ENCODE assay signal across 24 mouse cellular contexts in genomic region chr2:34991966-34992365, GRCm38 (mm10). TPM values are rescaled to one million over a fixed set of nuclear protein-coding genes. Genes with fewer than 3 reads are reported as not detected.
DNase-seq lines count a peak whose midpoint lies in the region; ATAC-seq lines count a peak whose summit lies in the region.
"Had no signal": no experiment of that assay in that cellular context is flagged by ENCODE, and none has a peak within 500 bp of the region (broad histone marks: within the 10 kb centered on the region; RNA-seq: fewer than 3 reads in every experiment).

No protein-coding gene starts in this region.

- H3K9me3 ChIP-seq in midbrain, embryonic 10.5 days (replicated peaks), result no peaks in the 10 kb centered on the region
- H3K9me3 ChIP-seq in midbrain, embryonic 16.5 days (replicated peaks; ENCODE audit: control insufficient read depth, low read length, poor library complexity, severe bottlenecking), result no peaks in the 10 kb centered on the region
- no peaks in the 10 kb centered on the region for H3K9me3 ChIP-seq in midbrain, embryonic 13.5 days
- no peaks in the 10 kb centered on the region for H3K9me3 ChIP-seq in midbrain, embryonic 15.5 days
- H3K9me3 ChIP-seq in heart, embryonic 10.5 days, result no peaks in the 10 kb centered on the region
- H3K9me3 ChIP-seq: embryonic facial prominence, embryonic 12.5 days; embryonic facial prominence, embryonic 15.5 days; forebrain, embryonic 15.5 days; heart, embryonic 13.5 days; hindbrain, embryonic 12.5 days; hindbrain, embryonic 15.5 days; intestine, embryonic 15.5 days had no signal

- no peaks in the 10 kb centered on the region for H3K36me3 ChIP-seq in midbrain, embryonic 10.5 days
- H3K36me3 ChIP-seq in midbrain, embryonic 16.5 days (ENCODE audit: control insufficient read depth, insufficient read depth, low read length), result no peaks in the 10 kb centered on the region
- no peaks in the 10 kb centered on the region for H3K36me3 ChIP-seq in midbrain, embryonic 13.5 days
- no peaks in the 10 kb centered on the region for H3K36me3 ChIP-seq in midbrain, embryonic 15.5 days (replicated peaks)
- H3K36me3 ChIP-seq in heart, embryonic 10.5 days, result no peaks in the 10 kb centered on the region
- H3K36me3 ChIP-seq: embryonic facial prominence, embryonic 12.5 days; embryonic facial prominence, embryonic 15.5 days; forebrain, embryonic 15.5 days; heart, embryonic 13.5 days; hindbrain, embryonic 12.5 days; hindbrain, embryonic 15.5 days; intestine, embryonic 15.5 days had no signal

- no peak overlapping the region for H3K9ac ChIP-seq in midbrain, embryonic 16.5 days (ENCODE audit: low read depth, low read length)
- H3K9ac ChIP-seq in midbrain, embryonic 13.5 days (replicated peaks), result no peak overlapping the region
- no peak overlapping the region for H3K9ac ChIP-seq in midbrain, embryonic 15.5 days
- H3K9ac ChIP-seq: embryonic facial prominence, embryonic 12.5 days; embryonic facial prominence, embryonic 15.5 days; forebrain, embryonic 15.5 days; heart, embryonic 13.5 days; hindbrain, embryonic 12.5 days; hindbrain, embryonic 15.5 days; intestine, embryonic 15.5 days had no signal

- H3K27ac ChIP-seq in midbrain, embryonic 10.5 days (replicated peaks), result peak overlapping the region; percentile 87; the same call in 1 of the 2 replicates
- no peak overlapping the region for H3K27ac ChIP-seq in midbrain, embryonic 16.5 days (ENCODE audit: low read length)
- peak overlapping the region; percentile 65; the same call in 1 of the 2 replicates for H3K27ac ChIP-seq in midbrain, embryonic 13.5 days
- H3K27ac ChIP-seq in midbrain, embryonic 15.5 days, result 0 out of 2 replicates have a peak overlapping the region, but pooled peaks have one; percentile 15
- H3K27ac ChIP-seq in heart, embryonic 10.5 days, result no peak overlapping the region
- H3K27ac ChIP-seq: embryonic facial prominence, embryonic 12.5 days; embryonic facial prominence, embryonic 15.5 days; heart, embryonic 13.5 days; intestine, embryonic 15.5 days had no signal

- WGBS in midbrain, embryonic 10.5 days, result 76% methylated on average over 3 of the region's 3 CpGs
- WGBS in midbrain, embryonic 16.5 days, result 71% methylated on average over 3 of the region's 3 CpGs
- WGBS in midbrain, embryonic 13.5 days, result 73% methylated on average over 3 of the region's 3 CpGs
- WGBS in midbrain, embryonic 15.5 days, result 78% methylated on average over 3 of the region's 3 CpGs
- WGBS in heart, embryonic 10.5 days, result 73% methylated on average over 3 of the region's 3 CpGs

- H3K27me3 ChIP-seq in midbrain, embryonic 10.5 days (ENCODE audit: low read depth, poor library complexity, severe bottlenecking), result no peaks in the 10 kb centered on the region
- no peaks in the 10 kb centered on the region for H3K27me3 ChIP-seq in midbrain, embryonic 16.5 days (ENCODE audit: control insufficient read depth, insufficient read depth, low read depth, low read length)
- H3K27me3 ChIP-seq in midbrain, embryonic 13.5 days, result no peaks in the 10 kb centered on the region
- H3K27me3 ChIP-seq in midbrain, embryonic 15.5 days (replicated peaks), result no peaks in the 10 kb centered on the region
- peaks cover 16% of the 10 kb centered on the region; the same call in 1 of the 2 replicates for H3K27me3 ChIP-seq in heart, embryonic 10.5 days (ENCODE audit: insufficient read depth, poor library complexity, severe bottlenecking)
- H3K27me3 ChIP-seq: embryonic facial prominence, embryonic 12.5 days; embryonic facial prominence, embryonic 15.5 days; forebrain, embryonic 15.5 days; hindbrain, embryonic 12.5 days; hindbrain, embryonic 15.5 days; intestine, embryonic 15.5 days had no signal

- no peak overlapping the region for H3K4me2 ChIP-seq in midbrain, embryonic 16.5 days (ENCODE audit: low read length)
- H3K4me2 ChIP-seq in midbrain, embryonic 13.5 days (replicated peaks), result no peak overlapping the region
- no peak overlapping the region for H3K4me2 ChIP-seq in midbrain, embryonic 15.5 days
- H3K4me2 ChIP-seq: embryonic facial prominence, embryonic 12.5 days; embryonic facial prominence, embryonic 15.5 days; forebrain, embryonic 15.5 days; heart, embryonic 13.5 days; hindbrain, embryonic 15.5 days; intestine, embryonic 15.5 days had no signal

- ATAC-seq in midbrain, embryonic 16.5 days, result no peak
- ATAC-seq in midbrain, embryonic 13.5 days, result no peak
- no peak for ATAC-seq in midbrain, embryonic 15.5 days (replicated peaks)
- ATAC-seq: CD4-positive, CD25-positive, alpha-beta regulatory T cell, adult 4 months; intestine, embryonic 15.5 days had no signal

- H3K4me3 ChIP-seq in midbrain, embryonic 10.5 days, result no peak overlapping the region
- H3K4me3 ChIP-seq in midbrain, embryonic 16.5 days (ENCODE audit: low read depth, low read length), result no peak overlapping the region
- H3K4me3 ChIP-seq in midbrain, embryonic 13.5 days (replicated peaks), result no peak overlapping the region
- H3K4me3 ChIP-seq in midbrain, embryonic 15.5 days, result no peak overlapping the region
- H3K4me3 ChIP-seq in heart, embryonic 10.5 days, result no peak overlapping the region
- H3K4me3 ChIP-seq: embryonic facial prominence, embryonic 12.5 days; embryonic facial prominence, embryonic 15.5 days; forebrain, embryonic 15.5 days; heart, embryonic 13.5 days; hindbrain, embryonic 12.5 days; hindbrain, embryonic 15.5 days; intestine, embryonic 15.5 days had no signal

- peaks cover 46% of the 10 kb centered on the region for H3K4me1 ChIP-seq in midbrain, embryonic 10.5 days
- peaks cover 16% of the 10 kb centered on the region for H3K4me1 ChIP-seq in midbrain, embryonic 16.5 days (ENCODE audit: control insufficient read depth, insufficient read depth, low read length)
- H3K4me1 ChIP-seq in midbrain, embryonic 13.5 days (replicated peaks), result peaks cover 32% of the 10 kb centered on the region
- H3K4me1 ChIP-seq in midbrain, embryonic 15.5 days, result peaks cover 27% of the 10 kb centered on the region
- no peaks in the 10 kb centered on the region for H3K4me1 ChIP-seq in heart, embryonic 10.5 days
- H3K4me1 ChIP-seq: heart, embryonic 13.5 days; intestine, embryonic 15.5 days had no signal

- DNase-seq in adrenal gland, postnatal 14 days, result peak; percentile 24
- DNase-seq in adrenal gland, postnatal 4 days (ENCODE audit: low spot score in 2 of 2), result no peak
- no peak for DNase-seq in midbrain, embryonic 10.5 days (ENCODE audit: low spot score)
- no peak for DNase-seq in heart, embryonic 10.5 days (ENCODE audit: low spot score)
- DNase-seq: cerebellum, adult 11 months; cerebellum, adult 2 months; cerebellum, adult 9-11 months; cerebellum, postnatal 25 days; gastrocnemius, postnatal 25 days; heart, adult 18-20 months; heart, postnatal 14 days; heart, postnatal 4 days; kidney, adult 11 months had no signal

RNA-seq across cellular contexts. Expression of gene Traf1, which starts 30.4 kb away (rescaled TPM):
- total RNA-seq in adrenal gland, postnatal 14 days (2021), result 4.2 and 7.1 TPM in 2 replicates
- total RNA-seq in adrenal gland, postnatal 4 days (2021), result 1 to 10 TPM; 2.1 to 3.4 TPM
- polyA plus RNA-seq in midbrain, embryonic 10.5 days (2016; fragmentation: Nextera tagmentation; extraction: Ambion mirVana), result 0.12 and 0.27 TPM in 2 replicates
- polyA plus RNA-seq in midbrain, embryonic 16.5 days (2015; fragmentation: Nextera tagmentation; extraction: Ambion mirVana), result 2.8 and 4.9 TPM in 2 replicates
- 0.59 and 0.79 TPM in 2 replicates for polyA plus RNA-seq in midbrain, embryonic 13.5 days (2015; fragmentation: Nextera tagmentation; extraction: Ambion mirVana)
- polyA plus RNA-seq in midbrain, embryonic 15.5 days (2015; fragmentation: Nextera tagmentation; extraction: Ambion mirVana), result 3.6 and 3.8 TPM in 2 replicates
- 0.78 and 0.85 TPM in 2 replicates for polyA plus RNA-seq in heart, embryonic 10.5 days (2016; fragmentation: Nextera tagmentation; extraction: Ambion mirVana)

Comparison
In these comparisons a context has a peak if more than half of its experiments do, and no peak if none do; other contexts are left out.
1. H3K27ac ChIP-seq: peak in midbrain, embryonic 10.5 days (single experiment), midbrain, embryonic 13.5 days (single experiment) and midbrain, embryonic 15.5 days (single experiment); none in midbrain, embryonic 16.5 days (single experiment) and heart, embryonic 10.5 days (single experiment).